Mouse (Mus musculus) heart, embryonic 10.5 days (tissue): ENCODE data around the gene 4833427G06Rik. TPM values are rescaled to one million over a fixed set of nuclear protein-coding genes. Genes with fewer than 3 reads are reported as not detected.
A peak's percentile ranks its signal among the peaks of the same experiment; 100 is the strongest.

Experiments
- DNase-seq: peaks from one replicate; pipeline ENCODE4 v3.0.0-alpha.2; 2017; ENCODE audit warnings: low spot score
- H3K27ac ChIP-seq: fragments of 300-500 bp; sonication (generic); 2 replicates; pipeline ENCODE4 v1.5.1; 2016; ENCODE audit warnings: mild to moderate bottlenecking
- H3K27me3 ChIP-seq: fragments of 300-500 bp; sonication (generic); 2 replicates; pipeline ENCODE4 v1.6.1; 2016; ENCODE audit warnings: mild to moderate bottlenecking; ENCODE audit not compliant: poor library complexity, insufficient read depth, severe bottlenecking
- H3K36me3 ChIP-seq: fragments of 300-500 bp; sonication (generic); 2 replicates; pipeline ENCODE4 v1.6.1; 2016; ENCODE audit warnings: mild to moderate bottlenecking, moderate library complexity
- H3K4me1 ChIP-seq: fragments of 300-500 bp; sonication (generic); 2 replicates; pipeline ENCODE4 v1.6.1; 2016; ENCODE audit warnings: mild to moderate bottlenecking
- H3K4me3 ChIP-seq: fragments of 300-500 bp; sonication (generic); 2 replicates; pipeline ENCODE4 v1.5.1; 2016; ENCODE audit warnings: mild to moderate bottlenecking, moderate library complexity
- H3K9me3 ChIP-seq: fragments of 300-500 bp; sonication (generic); 2 replicates; pipeline ENCODE4 v1.6.1; 2016; ENCODE audit warnings: mild to moderate bottlenecking, moderate library complexity
- WGBS: fragments of 180-500 bp; shearing (Covaris S2); methylation state at CpG from one replicate; pipeline ENCODE4 v1.1.7; 2016; 5-methylcytosine and 5-hydroxymethylcytosine counted together
- polyA plus RNA-seq: library from polyadenylated mRNA; unstranded; fragments of >200 nt; fragmentation: Nextera tagmentation; extraction: Ambion mirVana; gene quantifications from 2 replicates; pipeline ENCODE4 v1.2.1, GENCODE M21; 2016

4833427G06Rik gene
- polyA plus RNA-seq, 1 experiment from 2014 or later, result not detected

- DNase-seq, result peak; percentile 84
- H3K27ac ChIP-seq, result peak overlapping the region; percentile 89
- H3K36me3 ChIP-seq, result no peaks in the 10 kb centered on the region
- H3K4me1 ChIP-seq, result peaks cover 17% of the 10 kb centered on the region
- peak overlapping the region; percentile 77 for H3K4me3 ChIP-seq
- 10% methylated on average over 30 of the region's 30 CpGs for WGBS
- peaks cover 30% of the 10 kb centered on the region for H3K27me3 ChIP-seq
- H3K9me3 ChIP-seq, result no peaks in the 10 kb centered on the region
These were observed 2.1 kb upstream of the 4833427G06Rik start for GRCm38 (mm10) chr9:51103808-51104514.

GRCm38 (mm10) chr9:51102963-51103807 is 1.3 kb upstream of the 4833427G06Rik start:
- Histone ChIP-seq H3K4me3 (peak overlapping the region; percentile 77), H3K9me3 (no peaks in the 10 kb centered on the region), H3K27ac (peak overlapping the region; percentile 89), H3K4me1 (peaks cover 17% of the 10 kb centered on the region), H3K36me3 (no peaks in the 10 kb centered on the region), H3K27me3 (peaks cover 34% of the 10 kb centered on the region)
- 2% methylated on average over 44 of the region's 44 CpGs for WGBS
- DNase-seq, result peak; percentile 84

GRCm38 (mm10) chr9:51096306-51096705 is 5.6 kb downstream of the 4833427G06Rik start:
- no peak overlapping the region for H3K4me3 ChIP-seq
- no peak overlapping the region for H3K27ac ChIP-seq
- H3K9me3 ChIP-seq, result no peaks in the 10 kb centered on the region
- 54% methylated on average over 2 of the region's 2 CpGs for WGBS
- H3K4me1 ChIP-seq, result no peaks in the 10 kb centered on the region
- H3K27me3 ChIP-seq, result peaks cover 16% of the 10 kb centered on the region
- DNase-seq, result no peak
- H3K36me3 ChIP-seq, result no peaks in the 10 kb centered on the region

- Histone ChIP-seq H3K36me3 (no peaks in the 10 kb centered on the region), H3K4me3 (no peak overlapping the region), H3K9me3 (no peaks in the 10 kb centered on the region), H3K27me3 (0 out of 2 replicates have a peak, but pooled peaks cover 1% of the 10 kb centered on the region), H3K27ac (no peak overlapping the region), H3K4me1 (no peaks in the 10 kb centered on the region)
- 40% methylated on average over 5 of the region's 5 CpGs for WGBS
- no peak for DNase-seq
These were observed 8.2 kb downstream of the 4833427G06Rik start for GRCm38 (mm10) chr9:51093697-51094096.

GRCm38 (mm10) chr9:51081614-51082013 is 20.3 kb downstream of the 4833427G06Rik start:
- 72% methylated on average over 5 of the region's 5 CpGs for WGBS
- Histone ChIP-seq H3K4me3 (no peak overlapping the region), H3K27ac (no peak overlapping the region), H3K36me3 (no peaks in the 10 kb centered on the region), H3K4me1 (peaks cover 11% of the 10 kb centered on the region), H3K27me3 (no peaks in the 10 kb centered on the region), H3K9me3 (no peaks in the 10 kb centered on the region)
- no peak for DNase-seq

- WGBS, result under 1% methylated on average over 14 of the region's 14 CpGs
- no peaks in the 10 kb centered on the region for H3K27me3 ChIP-seq
These were observed 24.9 kb downstream of the 4833427G06Rik start, which contains the start of gene Layn for GRCm38 (mm10) chr9:51076979-51077315. TSS of gene Layn (minus strand) at chr9:51077094.

GRCm38 (mm10) chr9:51076300-51076978 is 25.4 kb downstream of the 4833427G06Rik start:
- peak overlapping the region; percentile 82 for H3K27ac ChIP-seq
- H3K9me3 ChIP-seq, result no peaks in the 10 kb centered on the region
- H3K4me3 ChIP-seq, result peak overlapping the region; percentile 71
- DNase-seq, result no peak
- H3K27me3 ChIP-seq, result no peaks in the 10 kb centered on the region
- under 1% methylated on average over 17 of the region's 17 CpGs for WGBS
- 0 out of 2 replicates have a peak, but pooled peaks cover 2% of the 10 kb centered on the region for H3K36me3 ChIP-seq
- peaks cover 24% of the 10 kb centered on the region for H3K4me1 ChIP-seq

More at GRCm38 (mm10) chr9:51076979-51077315, 24.9 kb downstream of the 4833427G06Rik start, which contains the start of gene Layn:
- H3K4me1 ChIP-seq, result peaks cover 24% of the 10 kb centered on the region
- DNase-seq, result peak; percentile 96
- H3K36me3 ChIP-seq, result 0 out of 2 replicates have a peak, but pooled peaks cover 2% of the 10 kb centered on the region
- H3K27ac ChIP-seq, result peak within 1 kb of the TSS; percentile 82
- peak within 1 kb of the TSS; percentile 71 for H3K4me3 ChIP-seq
- no peaks in the 10 kb centered on the region for H3K9me3 ChIP-seq

- H3K4me1 ChIP-seq, result peaks cover 25% of the 10 kb centered on the region
- no peaks in the 10 kb centered on the region for H3K27me3 ChIP-seq
- H3K9me3 ChIP-seq, result no peaks in the 10 kb centered on the region
- H3K4me3 ChIP-seq, result peak overlapping the region; percentile 71
- 0 out of 2 replicates have a peak overlapping the region, but pooled peaks have one; percentile 82 for H3K27ac ChIP-seq
- DNase-seq, result no peak
- WGBS, result 27% methylated on average over 3 of the region's 3 CpGs
- H3K36me3 ChIP-seq, result 0 out of 2 replicates have a peak, but pooled peaks cover 2% of the 10 kb centered on the region
These were observed 26.1 kb downstream of the 4833427G06Rik start for GRCm38 (mm10) chr9:51075780-51076179.

- no peak overlapping the region for H3K27ac ChIP-seq
- no peaks in the 10 kb centered on the region for H3K9me3 ChIP-seq
- 58% methylated on average over 4 of the region's 4 CpGs for WGBS
- H3K4me1 ChIP-seq, result peaks cover 24% of the 10 kb centered on the region
- H3K4me3 ChIP-seq, result no peak overlapping the region
- H3K36me3 ChIP-seq, result 0 out of 2 replicates have a peak, but pooled peaks cover 2% of the 10 kb centered on the region
- DNase-seq, result no peak
- no peaks in the 10 kb centered on the region for H3K27me3 ChIP-seq
These were observed 31.1 kb downstream of the 4833427G06Rik start for GRCm38 (mm10) chr9:51070801-51071200.

GRCm38 (mm10) chr9:51068202-51068601 is 33.7 kb downstream of the 4833427G06Rik start:
- Histone ChIP-seq H3K9me3 (no peaks in the 10 kb centered on the region), H3K27me3 (no peaks in the 10 kb centered on the region), H3K4me1 (peaks cover 20% of the 10 kb centered on the region), H3K27ac (no peak overlapping the region), H3K36me3 (0 out of 2 replicates have a peak, but pooled peaks cover 2% of the 10 kb centered on the region), H3K4me3 (no peak overlapping the region)
- WGBS, result 58% methylated on average over 3 of the region's 3 CpGs
- DNase-seq, result no peak

- H3K9me3 ChIP-seq, result no peaks in the 10 kb centered on the region
- no peak within 1 kb of the TSS for H3K27ac ChIP-seq
- DNase-seq, result no peak
- no peaks in the 10 kb centered on the region for H3K27me3 ChIP-seq
- 0 out of 2 replicates have a peak, but pooled peaks cover 6% of the 10 kb centered on the region for H3K4me1 ChIP-seq
- no peaks in the 10 kb centered on the region for H3K36me3 ChIP-seq
- no peak within 1 kb of the TSS for H3K4me3 ChIP-seq
- WGBS, result 89% methylated on average over 2 of the region's 2 CpGs
These were observed 41.3 kb downstream of the 4833427G06Rik start, which contains the start of gene Btg4 for GRCm38 (mm10) chr9:51060601-51061000. TSS of gene Btg4 (plus strand) at chr9:51060901.

GRCm38 (mm10) chr9:51058951-51059521 is 42.8 kb downstream of the 4833427G06Rik start:
- 70% methylated on average over 4 of the region's 4 CpGs for WGBS
- Histone ChIP-seq H3K27ac (no peak overlapping the region), H3K27me3 (no peaks in the 10 kb centered on the region), H3K36me3 (no peaks in the 10 kb centered on the region), H3K4me1 (0 out of 2 replicates have a peak, but pooled peaks cover 6% of the 10 kb centered on the region), H3K9me3 (no peaks in the 10 kb centered on the region), H3K4me3 (no peak overlapping the region)
- no peak for DNase-seq
